Mouse (Mus musculus) bone marrow macrophage, adult 2 months (primary cell): ENCODE data around the gene Nfil3.

Source experiments
- CTCF ChIP-seq: IDR thresholded peaks from 2 replicates; pipeline ENCODE4 v1.5.1; 2012; ENCODE audit warnings: low read depth, mild to moderate bottlenecking, low read length, moderate library complexity
- POLR2A ChIP-seq: IDR thresholded peaks from 2 replicates; pipeline ENCODE4 v1.6.1; 2012; ENCODE audit warnings: mild to moderate bottlenecking, low read depth, low read length, borderline replicate concordance

DNA sequence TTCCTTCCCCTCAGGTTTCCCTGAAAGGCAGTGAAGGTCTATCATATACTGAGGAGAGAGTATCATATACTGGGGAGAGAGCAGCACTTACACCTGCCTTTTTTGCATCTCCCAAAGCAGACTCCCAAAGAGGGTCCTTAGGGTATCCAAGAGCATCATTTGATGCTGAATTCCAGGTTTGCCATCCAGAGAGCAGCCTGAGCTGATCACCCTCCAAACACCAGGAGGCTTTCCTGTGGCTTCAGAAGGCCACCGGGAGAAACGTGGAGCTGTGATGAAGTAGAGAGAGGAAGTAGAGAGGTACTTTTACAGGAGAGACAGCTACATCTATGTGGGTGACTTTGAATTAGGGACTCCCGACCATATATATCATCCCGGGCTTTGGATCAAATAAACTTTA, 3.1 kb downstream of the Nfil3 start:
- TF ChIP-seq POLR2A (no peak), CTCF (no peak)
